Mouse (Mus musculus) hematopoietic multipotent progenitor cell, adult 10-12 weeks (in vitro differentiated cells): ENCODE measurements around the gene Ppp6r3. TPM values are rescaled to one million over a fixed set of nuclear protein-coding genes. Genes with fewer than 3 reads are reported as not detected.

Experiments used
- polyA plus RNA-seq: library from polyadenylated mRNA; stranded (reverse); fragments of >175 nt; gene quantifications from 2 replicates; pipeline ENCODE4 v1.2.3, GENCODE M21; 2012; ENCODE audit warnings: low replicate concordance

Gene Ppp6r3
- 17.7 and 86.1 TPM in 2 replicates for polyA plus RNA-seq

GRCm38 (mm10) chr19:3575632-3576384, at the start of gene Ppp6r3:
Ppp6r3 (minus strand) TSS chr19:3575749.

GRCm38 (mm10) chr19:3414268-3414733, 161.2 kb downstream of the Ppp6r3 start, which contains the start of gene Gal:
Gal (minus strand) TSS chr19:3414544.

Other genes starting within 250 kb of the Ppp6r3 start
- 0.61 and 1.4 TPM in 2 replicates for gene Tesmin, start 186.9 kb downstream of the Ppp6r3 start, polyA plus RNA-seq
- 0.48 TPM in 1 of 2 replicates, not detected in the other for gene Gal, start 161.2 kb downstream of the Ppp6r3 start, polyA plus RNA-seq
- 18.0 and 21.3 TPM in 2 replicates for gene Lrp5, start 110.8 kb upstream of the Ppp6r3 start, polyA plus RNA-seq
- gene 1810055G02Rik, start 132.5 kb upstream of the Ppp6r3 start, polyA plus RNA-seq, result 1.7 and 4.1 TPM in 2 replicates
- 21.5 and 25.7 TPM in 2 replicates for gene Kmt5b, start 191.7 kb upstream of the Ppp6r3 start, polyA plus RNA-seq